Mouse (Mus musculus): Measurements from ENCODE around the gene Plekhf1.

Gene Plekhf1

DNA sequence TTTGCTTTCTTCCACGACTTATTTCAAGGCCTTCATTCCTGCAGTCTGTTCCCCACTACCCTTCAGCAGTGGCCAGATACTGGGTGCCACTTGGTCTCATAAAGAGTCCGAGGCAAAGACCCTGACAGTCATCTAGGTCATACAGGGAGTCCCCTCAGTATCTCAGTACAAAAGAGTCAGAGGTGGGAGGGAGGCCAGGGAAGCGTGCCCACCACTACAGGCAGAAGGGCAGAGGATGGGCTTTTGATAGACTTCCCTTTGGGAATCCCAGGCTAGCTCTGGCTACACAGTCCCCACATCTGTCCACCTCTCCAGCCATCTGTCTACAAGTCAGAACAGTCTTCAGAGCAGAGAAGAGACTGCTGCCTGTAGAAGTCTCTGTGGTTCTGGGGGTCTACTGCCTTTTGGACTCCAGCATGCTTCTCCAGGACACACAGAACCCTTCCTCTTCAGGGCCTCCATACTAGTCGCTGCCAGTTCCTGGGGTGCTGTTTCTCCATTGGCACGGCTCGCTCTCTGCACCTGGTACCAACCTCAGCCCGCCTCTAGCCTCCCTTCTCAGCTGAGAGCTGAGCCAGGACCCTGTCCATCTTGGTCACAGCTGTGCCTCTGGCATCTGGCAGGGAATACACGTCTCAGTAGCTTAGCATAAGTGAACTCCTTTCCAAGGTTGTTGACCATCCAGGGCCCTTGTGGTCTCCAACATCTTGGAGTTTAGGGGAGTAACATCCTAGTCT, 9.0 kb downstream of the Plekhf1 start:
- no peak for DNase-seq (ENCODE audit: low spot score in 2 of 2)

DNA sequence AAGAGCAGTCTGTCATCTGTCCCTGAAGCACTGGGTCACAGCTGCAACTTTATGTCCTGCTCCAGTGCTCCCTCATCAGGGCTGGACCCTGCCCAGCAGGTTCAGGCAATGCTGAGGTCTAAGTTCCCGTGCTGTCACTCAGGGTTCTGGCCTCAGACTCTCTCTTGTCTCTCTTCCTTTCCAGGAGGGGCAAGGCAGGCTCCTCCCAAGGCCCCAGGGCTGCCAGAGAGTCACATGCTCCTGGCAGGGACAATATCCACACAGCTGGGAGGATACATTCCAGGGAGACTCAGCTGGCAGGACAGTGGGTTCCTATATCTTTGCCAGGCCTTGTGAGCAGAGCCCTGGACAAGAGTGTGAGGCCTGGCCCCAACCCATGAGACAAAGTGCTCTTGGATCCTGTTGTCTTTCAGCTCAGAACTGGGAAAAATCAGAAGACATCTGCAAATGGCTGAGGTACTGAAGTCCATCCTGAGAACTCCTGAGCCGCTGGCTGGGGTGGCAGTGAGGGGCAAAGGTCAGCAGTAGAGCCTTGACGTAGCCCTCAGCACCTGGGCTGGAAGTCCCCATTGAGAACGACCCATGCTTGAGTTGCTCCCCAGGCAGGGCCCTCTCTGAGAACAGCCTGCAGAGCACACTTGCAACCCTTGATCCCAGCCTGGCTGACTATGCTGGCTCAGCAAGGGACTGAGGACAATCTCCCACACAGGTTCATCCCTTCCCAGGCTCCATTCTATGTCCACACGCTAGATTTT, 10.2 kb downstream of the Plekhf1 start:
- peak; percentile 16 to 25 for DNase-seq (ENCODE audit: low spot score in 2 of 2)

DNA sequence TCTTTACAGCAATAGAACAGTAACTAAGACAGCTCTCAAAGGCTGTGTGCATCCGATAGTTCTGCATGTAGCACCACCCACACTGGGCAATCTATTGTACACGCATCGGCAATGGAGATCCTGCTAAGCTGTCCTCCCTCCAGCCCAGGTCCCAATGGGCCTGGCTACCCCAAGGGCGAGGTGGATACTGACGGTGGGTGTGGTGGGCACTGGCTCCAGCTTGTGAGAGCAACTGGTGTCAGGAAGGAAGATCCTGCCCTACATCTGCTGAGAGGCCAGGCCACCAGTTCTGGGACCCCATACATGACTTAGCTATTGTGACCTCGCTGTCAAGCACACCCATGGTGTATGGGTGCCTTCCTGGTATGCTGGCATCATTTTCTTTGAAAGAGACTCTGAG, 12.1 kb downstream of the Plekhf1 start:
- no peak for DNase-seq (ENCODE audit: low spot score in 2 of 2)

DNA sequence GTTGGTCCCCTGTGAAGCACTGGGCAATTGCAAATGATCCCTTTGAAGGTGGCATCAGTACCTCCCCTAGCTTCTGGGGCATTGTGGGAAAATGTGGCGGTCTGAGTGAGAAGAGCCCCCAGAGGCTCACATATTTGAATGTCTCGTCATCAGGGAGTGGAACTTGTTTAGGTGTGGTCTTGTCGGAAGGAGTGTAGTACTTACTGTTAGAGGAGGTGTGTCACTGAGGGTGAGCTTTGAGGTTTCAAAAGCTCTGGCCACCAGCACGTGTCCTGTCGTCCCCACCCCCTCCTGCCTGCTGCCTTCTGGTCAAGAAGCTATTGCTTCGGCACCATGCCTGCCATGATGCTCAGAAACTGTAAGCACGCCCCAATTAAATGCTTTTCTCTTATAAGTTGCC, 12.5 kb downstream of the Plekhf1 start:
- no peak for DNase-seq (ENCODE audit: low spot score in 2 of 2)

DNA sequence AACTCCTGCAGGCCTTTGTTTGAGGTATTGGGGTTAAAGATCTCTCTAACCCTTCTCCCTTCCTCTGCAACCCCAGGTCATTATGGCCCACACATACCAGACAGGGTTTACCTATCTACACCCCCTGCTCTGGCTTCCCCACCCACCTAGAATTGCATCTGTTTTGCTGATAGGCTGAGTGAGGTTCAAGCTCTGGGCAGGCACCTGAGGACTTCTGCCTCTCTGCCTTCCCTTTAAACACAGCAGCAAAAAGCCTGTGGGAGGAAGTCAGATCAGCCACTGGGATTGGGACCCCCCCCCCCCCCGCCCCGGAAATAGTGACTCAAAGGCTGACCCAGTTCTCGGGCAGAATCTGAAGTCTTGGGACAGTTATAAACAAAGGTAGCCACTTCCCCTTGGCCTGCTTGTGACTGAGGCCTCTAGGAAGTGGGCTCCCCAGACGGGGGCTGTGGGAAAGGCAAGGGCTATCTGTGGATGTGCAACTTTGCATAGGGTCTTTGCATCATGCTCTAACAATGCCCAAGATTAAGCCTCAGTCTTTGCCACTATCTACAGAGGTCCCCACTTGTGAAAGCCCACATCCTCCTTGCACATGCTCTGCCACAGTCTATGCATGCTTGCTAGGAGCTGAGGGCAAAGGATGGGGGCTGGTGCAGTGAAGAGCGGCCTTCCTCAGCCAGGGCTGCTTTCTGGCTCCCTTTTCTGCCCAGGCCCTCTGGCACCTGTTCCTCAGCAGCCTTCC, 13.2 kb downstream of the Plekhf1 start:
- DNase-seq (ENCODE audit: low spot score in 2 of 2) = no peak

DNA sequence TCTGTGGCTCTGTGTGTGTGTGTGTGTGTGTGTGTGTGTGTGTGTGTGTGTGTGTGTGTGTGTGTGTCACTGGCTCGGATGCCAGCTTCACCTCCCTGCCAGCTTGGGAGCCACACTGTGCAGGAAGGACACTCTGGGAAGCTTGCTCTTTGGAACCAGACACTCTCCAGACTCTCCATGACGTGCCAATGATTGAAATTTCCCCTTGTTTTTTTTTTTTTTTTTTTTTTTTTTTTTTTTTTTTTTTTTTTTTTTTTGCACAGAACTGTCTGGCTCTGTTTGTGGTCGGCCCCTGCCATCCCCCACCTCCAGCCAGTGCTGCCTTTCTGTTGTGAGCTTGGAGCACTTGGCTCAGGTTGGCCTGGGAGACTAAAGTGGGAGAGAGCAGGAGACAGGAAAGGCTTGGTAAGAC, 15.2 kb downstream of the Plekhf1 start:
- DNase-seq (ENCODE audit: low spot score in 2 of 2) = no peak

DNA sequence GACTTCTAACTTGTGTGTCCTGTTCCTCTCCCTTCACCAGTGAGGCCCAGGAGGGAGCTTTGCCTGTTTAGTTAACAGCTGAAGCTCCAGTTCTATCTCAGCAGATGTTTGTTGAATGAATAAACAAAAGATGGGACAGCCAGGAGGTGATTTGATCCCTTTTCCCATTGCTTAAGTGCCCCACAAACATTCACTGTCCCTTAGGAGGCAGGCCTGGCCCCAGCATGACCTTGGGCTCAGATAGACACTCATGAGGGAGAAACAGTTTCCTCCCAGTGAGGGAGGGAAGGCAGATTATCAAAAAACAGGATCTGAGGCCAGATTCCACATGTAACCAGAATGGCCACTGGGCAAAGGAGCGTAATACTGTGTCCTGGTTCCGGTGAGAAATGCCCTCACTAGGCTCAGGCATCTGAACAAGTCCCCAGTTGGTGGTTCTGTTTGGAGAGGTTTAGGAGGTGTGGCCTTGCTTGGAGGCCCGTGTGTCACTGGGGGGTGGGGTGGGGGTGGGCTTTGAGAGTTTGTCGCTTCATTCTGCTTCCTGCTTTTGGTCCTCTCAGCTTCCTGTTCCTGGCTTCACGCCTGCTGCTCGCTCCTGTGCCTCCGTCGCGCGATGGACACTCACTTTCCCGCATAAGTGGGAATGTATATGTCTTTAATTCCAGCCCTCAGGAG, 18.2 kb downstream of the Plekhf1 start:
- no peak for DNase-seq (ENCODE audit: low spot score in 2 of 2)

DNA sequence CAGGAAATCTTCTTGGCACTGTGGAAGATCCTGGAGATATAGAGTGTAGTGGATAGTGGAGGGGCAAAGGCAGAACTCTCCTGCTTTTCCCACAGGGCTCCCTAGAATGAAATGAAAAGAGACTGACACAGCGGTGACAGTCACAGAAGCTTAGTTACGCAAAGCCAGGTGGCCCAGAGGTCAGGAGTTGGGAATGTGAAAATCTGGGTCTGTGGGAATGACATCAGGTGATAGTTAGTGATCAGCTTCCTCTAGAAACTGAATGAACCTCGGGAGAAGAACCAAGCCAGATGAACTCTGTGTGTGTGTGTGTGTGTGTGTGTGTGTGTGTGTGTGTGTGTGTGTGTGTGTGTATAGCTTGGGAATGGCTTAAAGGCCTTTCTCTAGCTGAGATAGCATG, 18.8 kb downstream of the Plekhf1 start:
- no peak for DNase-seq (ENCODE audit: low spot score in 2 of 2)

DNA sequence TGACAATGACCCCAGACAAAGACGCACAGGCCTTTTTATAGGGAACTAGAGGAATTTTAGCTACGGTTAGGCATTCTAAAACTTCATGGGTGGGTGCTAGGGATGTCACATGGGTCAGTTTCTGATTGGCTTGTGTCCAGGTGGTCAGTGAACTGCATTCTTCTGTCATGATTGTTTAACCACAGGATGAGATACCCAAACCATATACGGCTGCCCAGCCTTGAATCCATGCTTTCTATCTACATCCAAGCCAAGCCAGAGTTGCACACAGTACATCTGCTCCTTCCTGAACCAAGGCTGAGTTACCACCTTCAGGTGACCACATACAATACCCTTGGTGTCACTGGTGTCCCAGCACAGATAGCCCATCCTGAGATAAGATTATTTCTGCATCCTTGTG, 21.3 kb downstream of the Plekhf1 start:
- DNase-seq (ENCODE audit: low spot score in 2 of 2) = no peak

DNA sequence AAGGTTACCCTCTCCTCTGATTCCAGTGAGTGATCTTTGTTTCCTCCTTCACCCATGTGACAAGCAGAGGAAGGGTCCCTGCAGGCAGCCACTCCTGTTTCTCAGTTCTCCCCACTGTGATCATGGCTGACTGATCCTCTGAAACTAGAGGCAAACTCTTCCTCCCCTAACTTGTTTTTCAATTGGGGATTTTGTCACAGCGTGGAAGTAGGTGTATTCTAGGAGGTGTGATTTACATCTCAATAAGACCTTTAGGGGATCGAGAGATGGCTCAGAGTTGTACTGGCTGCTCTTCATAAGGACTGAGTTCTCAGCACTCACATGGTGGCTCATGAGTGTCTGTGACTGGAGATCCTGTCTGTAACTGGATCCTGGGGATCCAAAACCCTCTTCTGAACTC, 22.0 kb downstream of the Plekhf1 start:
- DNase-seq (ENCODE audit: low spot score in 2 of 2) = no peak

DNA sequence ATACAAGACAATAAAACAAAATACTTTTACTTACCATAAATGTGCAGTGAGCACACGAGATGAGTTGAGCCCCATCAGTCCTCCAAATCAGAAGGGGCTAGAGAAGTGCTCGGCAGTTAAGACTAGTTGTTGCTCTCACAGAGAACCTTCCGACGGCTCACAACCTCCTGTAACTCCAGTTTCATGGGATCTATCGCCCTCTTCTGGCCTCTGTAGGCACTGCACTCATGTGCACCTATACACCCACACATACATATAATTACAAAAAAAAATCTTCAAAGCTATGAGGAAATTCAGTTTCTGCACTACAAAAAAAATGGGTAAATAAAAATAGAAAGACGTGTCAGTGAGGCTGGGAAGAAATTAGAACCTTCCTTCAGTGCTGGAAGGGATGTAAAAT, 23.5 kb downstream of the Plekhf1 start:
- no peak for DNase-seq (ENCODE audit: low spot score in 2 of 2)

DNA sequence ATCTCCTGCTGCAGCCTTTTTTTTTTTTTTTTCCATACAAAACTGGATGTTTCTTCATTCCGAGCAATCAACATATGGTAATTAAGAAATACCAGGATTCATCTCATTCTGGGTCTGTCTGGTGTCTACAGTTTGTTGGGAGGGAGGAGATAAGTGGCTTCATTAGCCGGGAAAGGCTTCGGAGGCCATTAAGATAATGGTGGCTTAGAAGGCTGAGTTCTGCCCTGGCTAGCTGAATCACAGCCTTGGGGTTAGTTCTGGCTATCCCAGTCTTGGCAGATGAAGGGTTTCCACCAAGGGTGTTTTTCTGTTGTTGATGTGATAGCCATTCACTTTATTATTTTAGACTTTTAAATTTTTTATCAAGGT, 26.5 kb downstream of the Plekhf1 start:
- DNase-seq (ENCODE audit: low spot score in 2 of 2) = no peak

DNA sequence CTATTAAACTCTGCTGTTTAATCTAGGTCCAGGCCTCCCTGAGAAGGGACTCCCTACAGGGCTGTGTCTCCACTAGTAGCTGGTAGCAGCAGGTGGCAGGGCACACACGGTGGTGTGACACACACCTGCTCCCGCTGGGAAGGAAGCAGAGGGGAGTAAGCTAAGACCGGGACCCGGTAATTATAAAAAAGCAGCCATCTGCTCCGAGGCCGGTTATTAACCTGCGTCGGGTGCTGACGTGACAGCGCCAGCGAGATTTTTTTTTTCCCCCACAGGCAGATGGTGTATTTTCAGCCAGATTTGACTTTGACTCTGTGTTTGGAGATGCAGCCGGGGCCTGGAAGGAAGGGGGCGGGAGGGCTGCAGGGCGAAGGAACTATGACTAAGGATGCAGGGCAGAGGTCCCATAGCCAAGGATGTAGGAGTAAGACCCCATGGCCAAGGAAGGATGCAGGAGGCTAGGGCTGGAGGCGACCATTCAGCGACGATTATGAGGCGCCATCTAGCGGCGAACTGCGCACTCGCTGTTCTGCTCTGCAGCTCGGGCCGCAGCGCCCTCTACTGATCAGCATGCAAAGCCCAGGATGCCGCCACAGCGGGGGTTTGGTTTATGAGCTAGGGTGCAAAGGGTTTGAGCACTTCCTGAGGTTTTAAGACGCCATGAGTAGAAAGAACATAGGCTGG, 27.1 kb downstream of the Plekhf1 start:
- DNase-seq (ENCODE audit: low spot score in 2 of 2) = peak; percentile 85 to 87

DNA sequence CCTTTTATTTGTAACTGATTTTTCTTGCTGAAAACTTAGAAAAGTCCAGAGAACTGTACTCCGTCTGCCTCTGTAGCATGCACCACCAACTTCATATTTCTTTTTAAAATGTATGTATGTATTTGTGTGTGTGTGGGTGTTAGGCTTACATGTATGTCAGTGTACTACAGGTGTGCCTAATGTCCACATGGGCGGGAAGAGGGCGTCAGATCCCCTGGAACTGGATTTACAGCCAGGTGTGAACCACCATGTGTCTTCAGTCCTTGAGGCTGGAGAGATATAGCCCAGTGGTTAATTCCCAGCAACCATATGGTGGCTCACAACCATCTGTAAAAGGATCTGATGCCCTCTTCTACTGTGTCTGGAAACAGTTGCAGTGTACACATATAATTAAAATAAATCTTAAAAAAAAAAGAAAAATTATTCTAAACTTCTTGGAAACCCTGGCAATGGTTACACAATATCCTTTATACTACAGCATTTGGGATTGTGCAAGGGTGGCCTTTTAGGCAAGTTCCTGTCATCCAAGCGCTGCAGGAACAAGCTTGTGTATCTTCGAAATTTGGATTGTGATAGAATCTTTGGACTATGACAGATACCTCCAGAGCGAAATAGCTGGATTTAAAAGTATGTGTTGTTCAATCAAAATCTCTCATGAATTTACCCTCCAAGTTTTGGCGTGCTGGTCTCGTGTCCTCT, 27.8 kb downstream of the Plekhf1 start:
- no peak for DNase-seq (ENCODE audit: low spot score in 2 of 2)

DNA sequence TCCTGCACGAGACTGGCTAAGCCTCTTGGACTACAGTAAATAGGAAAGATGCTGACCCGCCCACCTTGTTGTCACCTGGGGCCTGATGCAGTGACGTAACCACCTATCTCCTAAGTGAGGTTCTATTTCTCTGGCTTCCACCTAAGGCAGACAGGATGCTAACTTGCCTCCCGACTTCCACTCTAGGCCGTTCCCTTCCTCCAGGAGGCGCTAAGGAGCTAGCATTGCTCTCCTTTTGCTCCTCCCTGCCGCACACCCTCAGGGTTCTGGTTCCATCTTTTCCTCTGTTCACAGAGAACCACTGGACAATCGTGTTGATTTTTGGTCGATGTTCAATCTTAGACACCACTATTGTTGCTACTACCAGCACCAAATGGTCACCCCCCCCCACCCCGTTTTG, 36.2 kb downstream of the Plekhf1 start:
- DNase-seq (ENCODE audit: low spot score in 2 of 2) = no peak

DNA sequence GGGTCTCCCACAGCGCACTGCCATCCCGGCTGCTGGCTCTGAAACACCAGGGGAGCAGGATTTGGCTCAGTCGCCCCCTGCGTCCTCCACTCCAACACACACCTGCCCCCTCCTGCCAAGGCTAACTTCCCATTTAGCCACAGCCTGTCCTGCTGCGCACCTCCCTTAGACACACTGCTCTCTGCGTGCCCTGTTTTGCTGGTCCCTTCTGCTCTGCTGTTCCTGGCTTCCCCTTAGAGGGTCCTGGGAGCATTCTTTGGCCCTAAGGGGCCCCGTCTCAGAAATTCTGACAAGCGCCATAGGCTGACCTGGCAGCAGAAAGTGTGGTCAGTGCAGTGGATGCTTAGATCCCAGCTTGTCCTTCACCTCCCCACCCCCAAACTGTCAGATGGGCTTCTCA, 36.7 kb downstream of the Plekhf1 start:
- no peak for DNase-seq (ENCODE audit: low spot score in 2 of 2)

DNA sequence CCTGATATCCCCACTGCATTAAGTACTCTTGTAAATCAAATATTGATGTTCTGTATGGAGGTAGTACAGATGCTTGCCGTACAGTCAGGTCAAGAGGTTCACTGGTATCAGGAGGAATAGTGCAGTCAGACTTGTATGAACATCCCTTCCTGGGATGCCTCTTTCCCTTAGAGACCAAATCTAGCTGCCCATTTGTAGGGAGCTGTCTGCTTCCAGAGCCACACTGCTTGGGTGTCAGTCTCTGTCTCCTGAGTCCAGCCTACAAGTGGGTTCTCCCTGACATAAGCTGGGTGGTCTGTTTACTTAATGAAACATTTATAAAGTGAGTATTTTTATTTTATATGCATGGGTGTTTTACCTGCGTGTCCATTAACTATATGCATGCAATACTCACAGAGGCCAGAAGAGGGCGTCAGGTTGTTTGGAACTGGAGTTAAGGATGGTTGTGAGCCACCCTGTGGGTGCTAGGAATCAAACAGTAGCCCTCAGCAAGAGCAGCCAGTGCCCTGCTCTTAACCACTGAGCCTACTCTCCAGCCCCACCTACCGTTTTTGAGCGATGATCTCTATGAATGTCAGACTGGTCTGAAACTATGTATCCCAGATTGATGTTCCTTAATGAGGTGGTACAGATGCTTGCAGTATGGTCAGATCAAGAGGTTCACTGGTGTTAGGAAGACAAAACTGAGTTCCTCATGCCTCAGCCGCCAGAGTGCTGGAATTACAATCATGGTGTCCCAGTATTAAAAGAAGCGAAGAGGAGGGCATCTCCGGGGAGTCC, 37.6 kb downstream of the Plekhf1 start:
- no peak for DNase-seq (ENCODE audit: low spot score in 2 of 2)

DNA sequence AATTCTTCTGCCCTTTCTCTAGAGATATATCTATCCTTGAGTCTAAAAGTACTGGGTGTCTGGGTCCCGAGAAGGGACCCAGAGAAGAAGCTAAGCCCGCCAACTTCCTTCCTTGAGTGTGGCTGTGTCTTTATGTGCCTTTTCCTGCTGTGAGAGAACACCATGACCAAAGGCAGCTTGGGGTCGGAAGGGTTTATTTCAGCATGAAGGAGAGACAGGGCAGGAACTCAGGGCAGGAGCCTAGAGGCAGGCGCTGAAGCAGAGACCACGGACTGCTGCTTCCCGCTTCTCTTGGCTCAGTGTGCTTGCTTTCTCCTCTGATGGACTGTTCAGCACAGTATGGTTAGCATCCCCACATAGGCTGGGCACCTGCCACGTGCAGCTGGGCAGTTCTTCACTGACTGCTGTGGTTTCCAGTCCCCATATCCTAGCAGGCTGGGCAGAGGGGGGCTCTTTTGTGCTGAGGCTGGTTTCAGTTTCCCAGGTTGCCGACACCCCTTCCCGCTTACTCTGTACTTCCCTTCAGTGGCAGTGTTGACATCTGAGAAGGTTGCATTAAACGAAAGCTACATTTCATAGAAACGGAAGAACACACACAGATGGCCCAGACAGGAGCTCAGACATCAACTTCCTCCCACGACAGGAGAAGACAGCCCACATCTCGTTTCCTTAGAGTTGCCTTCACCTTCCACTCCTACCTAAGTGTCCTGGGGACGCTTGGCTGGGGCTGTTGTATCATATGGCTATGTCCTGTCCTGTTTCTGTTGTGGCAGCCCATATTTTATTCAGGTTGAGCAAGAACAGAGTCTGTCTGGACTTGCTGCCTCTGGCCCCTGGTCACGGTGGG, 38.5 kb downstream of the Plekhf1 start:
- DNase-seq (ENCODE audit: low spot score in 2 of 2) = no peak

All from frontal cortex, postnatal 25 days (tissue).